Mouse (Mus musculus) stomach, postnatal 0 days (tissue): ENCODE measurements at regions not wholly inside any gene's neighbourhood (a gene's known extent, or its start where the extent isn't known, plus 50 kb on each side); places are given as distances from the start of the nearest gene placed in this dataset.

Experiments used
- CTCF ChIP-seq: IDR thresholded peaks from 2 replicates; pipeline ENCODE4 v1.5.1; 2016; ENCODE audit warnings: antibody characterized with exemption, low read depth, mild to moderate bottlenecking, moderate library complexity
- EP300 ChIP-seq: optimal IDR thresholded peaks from 2 replicates; pipeline ENCODE3; 2016; ENCODE audit warnings: antibody characterized with exemption

DNA sequence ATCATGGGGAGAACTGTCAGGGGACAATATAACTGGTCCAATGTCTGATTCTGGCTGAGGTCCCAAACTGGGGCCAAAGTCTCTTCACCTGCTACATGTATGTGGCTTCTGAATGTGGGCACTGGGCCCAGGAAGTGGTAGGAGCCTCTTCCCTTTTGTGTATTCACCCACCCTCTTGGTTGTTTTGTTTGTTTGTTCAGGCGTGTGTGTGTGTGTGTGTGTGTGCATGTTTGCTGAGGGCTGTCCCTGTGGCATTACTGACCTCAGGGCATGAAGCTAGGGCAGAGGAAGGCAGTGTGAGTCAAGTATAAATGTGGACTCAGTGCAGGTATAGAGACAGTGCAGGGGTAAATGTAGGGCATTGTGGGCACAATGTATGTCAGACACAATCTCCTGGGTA is 331.3 kb upstream of the Shh start:
- no peak for TF ChIP-seq CTCF
- no peak for TF ChIP-seq EP300
